Mouse (Mus musculus) neural tube, embryonic 12.5 days (tissue): Measurements from ENCODE around the gene Ric8b. TPM values are rescaled to one million over a fixed set of nuclear protein-coding genes. Genes with fewer than 3 reads are reported as not detected.

Experiments
- ATAC-seq: fragments of 200-750 bp; cut with Nextera tagmentation; 2 replicates; pipeline ENCODE4 v1.8.0; 2017; ENCODE audit warnings: low read depth, mild to moderate bottlenecking, moderate TSS enrichment, moderate library complexity; ENCODE audit not compliant: low FRiP score
- H3K27ac ChIP-seq: fragments of 300-500 bp; sonication (generic); 2 replicates; pipeline ENCODE4 v1.5.1; 2016
- H3K27me3 ChIP-seq: fragments of 300-500 bp; sonication (generic); replicated peaks from 2 replicates; pipeline ENCODE4 v1.6.1; 2016; ENCODE audit warnings: mild to moderate bottlenecking
- H3K36me3 ChIP-seq: fragments of 300-500 bp; sonication (generic); 2 replicates; pipeline ENCODE4 v1.6.1; 2016; ENCODE audit warnings: mild to moderate bottlenecking
- H3K4me1 ChIP-seq: fragments of 300-500 bp; sonication (generic); 2 replicates; pipeline ENCODE4 v1.6.1; 2016
- H3K4me2 ChIP-seq: fragments of 300-500 bp; sonication (generic); replicated peaks from 2 replicates; pipeline ENCODE4 v1.6.1; 2016; ENCODE audit warnings: mild to moderate bottlenecking
- H3K4me3 ChIP-seq: fragments of 300-500 bp; sonication (generic); 2 replicates; pipeline ENCODE4 v1.5.1; 2016
- H3K9ac ChIP-seq: fragments of 300-500 bp; sonication (generic); 2 replicates; pipeline ENCODE4 v1.6.1; 2016; ENCODE audit warnings: mild to moderate bottlenecking
- H3K9me3 ChIP-seq: fragments of 300-500 bp; sonication (generic); 2 replicates; pipeline ENCODE4 v1.6.1; 2016; ENCODE audit warnings: mild to moderate bottlenecking
- WGBS: fragments of 180-500 bp; shearing (Covaris S2); methylation state at CpG from one replicate; pipeline ENCODE4 v1.1.7; 2016; 5-methylcytosine and 5-hydroxymethylcytosine counted together
- polyA plus RNA-seq: library from polyadenylated mRNA; unstranded; fragments of >200 nt; fragmentation: Nextera tagmentation; extraction: Ambion mirVana; gene quantifications from 2 replicates; pipeline ENCODE4 v1.2.1, GENCODE M21; 2016

The Ric8b gene
- polyA plus RNA-seq, 1 experiment from 2014 or later: 44.1 TPM

- H3K9ac ChIP-seq: no peak overlapping the region
- no peak overlapping the region for H3K4me3 ChIP-seq
- no peaks in the 10 kb centered on the region for H3K27me3 ChIP-seq
- no peaks in the 10 kb centered on the region for H3K9me3 ChIP-seq
- 7% methylated on average over 1 of the region's 1 CpGs for WGBS
- H3K4me1 ChIP-seq: peaks cover 19% of the 10 kb centered on the region
- H3K4me2 ChIP-seq: no peak overlapping the region
- H3K27ac ChIP-seq: no peak overlapping the region
- no peak for ATAC-seq
- H3K36me3 ChIP-seq: peaks cover 9% of the 10 kb centered on the region; the same call in 1 of the 2 replicates
Measured at GRCm38 (mm10) chr10:84910758-84911384, 6.5 kb upstream of the Ric8b start.

DNA sequence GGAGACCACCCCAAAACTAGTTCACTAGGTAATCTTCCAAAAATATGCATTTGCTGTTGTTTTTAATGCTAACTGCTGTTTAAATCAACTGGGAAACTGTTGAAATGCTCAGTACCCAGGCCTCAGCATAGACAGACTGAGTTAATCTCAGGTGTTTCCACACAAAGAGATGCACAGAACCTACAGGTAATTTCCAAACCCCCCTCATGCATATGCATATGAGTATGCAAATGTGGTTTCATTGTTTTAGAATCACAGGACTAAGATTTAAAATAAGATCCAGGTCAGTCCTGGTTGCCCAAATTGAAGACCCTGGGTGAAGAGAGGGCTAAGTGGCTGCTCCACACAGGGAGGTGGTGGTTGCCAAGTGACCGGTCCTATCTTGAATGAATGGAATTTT is 4.3 kb upstream of the Ric8b start:
- no peak overlapping the region for H3K9ac ChIP-seq
- H3K9me3 ChIP-seq: no peaks in the 10 kb centered on the region
- H3K4me3 ChIP-seq: no peak overlapping the region
- 0 out of 2 replicates have a peak, but pooled peaks cover 2% of the 10 kb centered on the region for H3K36me3 ChIP-seq
- H3K4me1 ChIP-seq: peaks cover 22% of the 10 kb centered on the region
- H3K4me2 ChIP-seq: no peak overlapping the region
- no peak overlapping the region for H3K27ac ChIP-seq
- no peak for ATAC-seq
- 71% methylated on average over 1 of the region's 1 CpGs for WGBS
- no peaks in the 10 kb centered on the region for H3K27me3 ChIP-seq

GRCm38 (mm10) chr10:84915476-84915875 is 1.9 kb upstream of the Ric8b start:
- ATAC-seq: no peak
- Histone ChIP-seq H3K27ac (no peak overlapping the region), H3K9ac (no peak overlapping the region), H3K9me3 (no peaks in the 10 kb centered on the region), H3K4me3 (no peak overlapping the region), H3K4me2 (no peak overlapping the region), H3K4me1 (peaks cover 27% of the 10 kb centered on the region), H3K36me3 (no peaks in the 10 kb centered on the region), H3K27me3 (no peaks in the 10 kb centered on the region)
- whole genome bisulfite sequencing: 87% methylated on average over 6 of the region's 6 CpGs

DNA sequence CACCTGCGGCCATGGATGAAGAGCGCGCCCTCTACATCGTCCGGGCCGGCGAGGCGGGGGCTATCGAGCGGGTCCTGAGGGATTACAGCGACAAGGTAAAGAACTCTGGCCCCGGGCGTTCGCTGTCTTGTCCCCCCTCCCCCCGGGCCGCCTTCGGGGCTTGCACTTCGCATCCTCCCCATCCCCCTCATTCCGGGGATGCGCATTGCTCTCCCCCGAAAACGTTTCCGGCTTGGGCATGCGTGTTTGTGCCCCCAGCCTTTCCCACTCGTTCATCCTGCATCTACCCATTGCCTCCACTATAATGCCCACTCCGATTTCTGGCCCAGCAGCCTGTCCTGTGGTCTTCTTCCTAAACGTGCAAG is 297 bp downstream of the Ric8b start:
- under 1% methylated on average over 27 of the region's 27 CpGs for WGBS
- Histone ChIP-seq H3K9me3 (no peaks in the 10 kb centered on the region), H3K4me3 (peak overlapping the region; percentile 79), H3K4me2 (peak overlapping the region; percentile 76), H3K9ac (peak overlapping the region; percentile 83), H3K4me1 (peaks cover 23% of the 10 kb centered on the region), H3K36me3 (no peaks in the 10 kb centered on the region), H3K27ac (peak overlapping the region; percentile 84; the same call in 1 of the 2 replicates), H3K27me3 (no peaks in the 10 kb centered on the region)
- ATAC-seq: peak; percentile 33

DNA sequence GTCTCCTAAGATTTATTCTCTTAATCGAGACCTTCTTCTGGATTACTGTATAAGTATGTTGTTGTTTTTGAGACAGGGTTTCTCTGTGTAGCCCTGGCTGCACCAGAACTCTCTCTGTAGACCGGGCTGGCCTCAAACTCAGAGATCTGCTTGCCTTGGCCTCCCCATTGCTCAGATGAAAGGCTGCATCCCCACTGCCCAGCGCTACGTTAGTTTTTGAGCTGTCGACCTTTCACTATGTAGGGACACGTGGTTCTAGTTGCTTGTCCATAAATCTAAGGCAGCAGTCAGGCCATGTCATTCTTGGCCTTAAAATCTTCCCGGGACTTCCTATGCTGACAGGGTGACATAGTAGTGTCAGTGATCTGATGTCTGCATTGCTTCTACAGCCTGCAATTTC is 8.9 kb downstream of the Ric8b start:
- no peak for ATAC-seq
- no peak overlapping the region for H3K4me3 ChIP-seq
- H3K27ac ChIP-seq: no peak overlapping the region
- peaks cover 4% of the 10 kb centered on the region; the same call in 1 of the 2 replicates for H3K4me1 ChIP-seq
- H3K4me2 ChIP-seq: no peak overlapping the region
- no peaks in the 10 kb centered on the region for H3K27me3 ChIP-seq
- H3K9me3 ChIP-seq: no peaks in the 10 kb centered on the region
- H3K9ac ChIP-seq: no peak overlapping the region
- 63% methylated on average over 7 of the region's 7 CpGs for WGBS
- peaks cover 22% of the 10 kb centered on the region for H3K36me3 ChIP-seq

DNA sequence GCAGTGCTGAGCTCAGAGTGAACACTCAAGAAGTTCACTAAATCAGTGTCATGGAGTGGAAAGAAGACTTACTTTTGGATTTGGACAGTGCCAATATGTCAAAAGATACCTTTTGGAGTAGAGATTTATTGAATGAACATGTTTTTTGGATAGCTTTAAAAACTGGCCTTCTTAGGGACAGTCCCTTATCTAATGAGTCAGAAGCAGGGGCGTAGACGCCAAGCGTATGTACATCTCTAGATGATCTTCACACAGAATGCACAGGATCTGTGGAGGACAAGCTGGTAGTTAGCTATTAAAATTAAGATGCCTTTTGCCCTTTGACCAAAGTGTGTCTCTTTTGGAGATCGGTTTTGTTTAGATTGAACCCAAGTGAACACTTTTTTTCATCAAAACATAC is 9.5 kb downstream of the Ric8b start:
- no peaks in the 10 kb centered on the region for H3K27me3 ChIP-seq
- ATAC-seq: no peak
- no peak overlapping the region for H3K4me2 ChIP-seq
- no peak overlapping the region for H3K27ac ChIP-seq
- H3K4me3 ChIP-seq: no peak overlapping the region
- no peaks in the 10 kb centered on the region for H3K9me3 ChIP-seq
- H3K9ac ChIP-seq: no peak overlapping the region
- H3K4me1 ChIP-seq: peaks cover 4% of the 10 kb centered on the region; the same call in 1 of the 2 replicates
- peaks cover 22% of the 10 kb centered on the region for H3K36me3 ChIP-seq
- WGBS: 98% methylated on average over 4 of the region's 4 CpGs

- ATAC-seq: no peak
- peaks cover 22% of the 10 kb centered on the region for H3K36me3 ChIP-seq
- no peaks in the 10 kb centered on the region for H3K27me3 ChIP-seq
- H3K4me3 ChIP-seq: no peak overlapping the region
- 73% methylated on average over 4 of the region's 4 CpGs for WGBS
- H3K9me3 ChIP-seq: no peaks in the 10 kb centered on the region
- H3K4me1 ChIP-seq: peaks cover 4% of the 10 kb centered on the region; the same call in 1 of the 2 replicates
- H3K4me2 ChIP-seq: no peak overlapping the region
- H3K9ac ChIP-seq: no peak overlapping the region
- no peak overlapping the region for H3K27ac ChIP-seq
Measured at GRCm38 (mm10) chr10:84928465-84928864, 11.0 kb downstream of the Ric8b start.

- Histone ChIP-seq H3K9ac (no peak overlapping the region), H3K9me3 (no peaks in the 10 kb centered on the region), H3K27me3 (no peaks in the 10 kb centered on the region), H3K4me2 (no peak overlapping the region), H3K27ac (no peak overlapping the region), H3K36me3 (peaks cover 5% of the 10 kb centered on the region; the same call in 1 of the 2 replicates), H3K4me1 (no peaks in the 10 kb centered on the region), H3K4me3 (no peak overlapping the region)
- 88% methylated on average over 7 of the region's 7 CpGs for WGBS
- no peak for ATAC-seq
Measured at GRCm38 (mm10) chr10:84935553-84936209, 18.3 kb downstream of the Ric8b start.

DNA sequence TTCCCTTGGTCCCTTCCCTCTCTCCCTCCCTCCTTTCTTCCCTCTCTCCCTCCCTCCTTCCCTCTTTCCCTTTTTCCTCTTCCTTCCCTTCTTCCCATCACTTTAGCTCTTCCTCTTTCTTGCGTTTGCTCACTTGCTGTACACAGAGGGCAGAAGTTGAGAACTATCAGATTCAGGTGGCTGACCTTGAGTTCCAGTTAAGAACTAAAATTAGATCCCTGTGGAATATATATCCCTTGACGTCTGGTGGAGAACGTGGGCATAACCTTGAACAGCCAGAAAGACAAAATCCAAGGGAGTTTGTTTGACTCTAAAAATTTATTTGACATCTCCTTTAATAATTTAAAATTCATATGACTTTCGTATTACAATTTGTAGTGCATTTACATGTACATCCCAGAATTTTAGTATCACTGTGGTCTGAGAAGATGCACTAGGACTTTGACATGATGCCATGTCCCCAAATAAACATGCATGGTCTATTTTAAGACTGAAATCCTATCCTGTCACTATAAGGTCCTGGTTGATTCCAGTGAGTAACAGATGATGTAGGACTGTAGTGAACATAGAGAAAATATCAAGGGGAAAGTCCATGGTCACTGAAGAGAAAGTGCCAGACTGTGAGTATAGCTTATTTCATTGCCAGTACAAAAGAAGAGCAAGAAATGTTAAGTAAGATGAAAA is 19.6 kb downstream of the Ric8b start:
- no peaks in the 10 kb centered on the region for H3K9me3 ChIP-seq
- H3K4me2 ChIP-seq: no peak overlapping the region
- 87% methylated on average over 4 of the region's 4 CpGs for WGBS
- H3K9ac ChIP-seq: no peak overlapping the region
- ATAC-seq: no peak
- no peak overlapping the region for H3K4me3 ChIP-seq
- no peaks in the 10 kb centered on the region for H3K27me3 ChIP-seq
- H3K4me1 ChIP-seq: no peaks in the 10 kb centered on the region
- peaks cover 5% of the 10 kb centered on the region; the same call in 1 of the 2 replicates for H3K36me3 ChIP-seq
- no peak overlapping the region for H3K27ac ChIP-seq

DNA sequence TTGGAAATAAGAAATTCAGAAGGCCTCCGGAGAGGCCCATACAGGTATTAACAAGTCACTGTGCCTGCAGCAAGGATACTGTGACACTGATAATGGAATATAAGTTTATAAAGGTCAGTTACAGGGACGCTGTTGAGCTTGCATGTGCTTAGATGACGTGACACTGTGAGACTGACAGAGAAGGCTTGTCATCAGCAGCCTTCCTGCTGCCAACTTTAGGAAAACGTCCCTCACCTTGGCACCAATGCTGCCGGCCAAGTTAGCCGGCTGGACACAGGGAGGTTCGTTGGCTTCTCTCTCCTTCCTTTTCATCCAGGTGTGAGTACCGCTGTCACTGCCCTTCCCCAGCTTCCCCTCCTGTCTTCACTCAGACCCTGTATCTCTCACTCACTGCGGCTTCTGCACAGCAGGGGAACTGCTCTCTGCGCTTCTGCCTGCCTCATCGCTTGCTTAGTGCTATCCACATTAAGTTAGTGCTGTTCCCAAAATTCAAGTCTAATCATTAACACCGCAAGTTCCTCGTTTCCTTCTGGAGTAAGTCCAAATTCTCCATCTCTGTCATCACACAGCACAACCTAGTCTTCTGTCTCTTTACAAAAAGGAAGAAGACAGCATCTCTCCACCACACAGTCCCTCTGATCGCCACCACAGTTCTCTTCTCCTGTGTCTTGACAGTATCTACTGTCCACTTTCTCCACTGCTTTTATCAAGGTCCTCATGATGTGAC is 20.8 kb downstream of the Ric8b start:
- Histone ChIP-seq H3K4me3 (no peak overlapping the region), H3K36me3 (peaks cover 5% of the 10 kb centered on the region; the same call in 1 of the 2 replicates), H3K4me1 (no peaks in the 10 kb centered on the region), H3K4me2 (no peak overlapping the region), H3K9me3 (no peaks in the 10 kb centered on the region), H3K27me3 (no peaks in the 10 kb centered on the region), H3K27ac (no peak overlapping the region), H3K9ac (no peak overlapping the region)
- ATAC-seq: no peak
- WGBS: 83% methylated on average over 14 of the region's 14 CpGs

GRCm38 (mm10) chr10:84938886-84939285 is 21.5 kb downstream of the Ric8b start:
- no peak overlapping the region for H3K9ac ChIP-seq
- no peak overlapping the region for H3K4me3 ChIP-seq
- no peak overlapping the region for H3K4me2 ChIP-seq
- no peak overlapping the region for H3K27ac ChIP-seq
- H3K36me3 ChIP-seq: peaks cover 5% of the 10 kb centered on the region; the same call in 1 of the 2 replicates
- H3K27me3 ChIP-seq: no peaks in the 10 kb centered on the region
- no peaks in the 10 kb centered on the region for H3K9me3 ChIP-seq
- ATAC-seq: no peak
- H3K4me1 ChIP-seq: no peaks in the 10 kb centered on the region
- 89% methylated on average over 5 of the region's 5 CpGs for WGBS

- H3K9ac ChIP-seq: no peak overlapping the region
- H3K27ac ChIP-seq: no peak overlapping the region
- no peak overlapping the region for H3K4me3 ChIP-seq
- no peak overlapping the region for H3K4me2 ChIP-seq
- peaks cover 5% of the 10 kb centered on the region; the same call in 1 of the 2 replicates for H3K36me3 ChIP-seq
- WGBS: 85% methylated on average over 1 of the region's 1 CpGs
- no peaks in the 10 kb centered on the region for H3K27me3 ChIP-seq
- no peaks in the 10 kb centered on the region for H3K9me3 ChIP-seq
- no peak for ATAC-seq
- no peaks in the 10 kb centered on the region for H3K4me1 ChIP-seq
Measured at GRCm38 (mm10) chr10:84940356-84940755, 22.9 kb downstream of the Ric8b start.
